Mouse (Mus musculus): ENCODE results near the gene Fads6. TPM values are rescaled to one million over a fixed set of nuclear protein-coding genes. Genes with fewer than 3 reads are reported as not detected.

The Fads6 gene
- polyA plus RNA-seq, 1 experiment from 2014 or later: 0.43 TPM

Small RNAs within 50 kb of the gene (microRNA-seq; reads per million reads assigned to microRNA genes)
- not detected for gene Gm25837

Other genes starting within 250 kb of the Fads6 start
- gene Cd300ld3, start 249.3 kb downstream of the Fads6 start, polyA plus RNA-seq (2015; fragmentation: Nextera tagmentation; extraction: Ambion mirVana): not detected in 2 replicates
- gene Cd300e, start 235.5 kb downstream of the Fads6 start, polyA plus RNA-seq (2015; fragmentation: Nextera tagmentation; extraction: Ambion mirVana): not detected in 2 replicates
- gene Rab37, start 206.2 kb downstream of the Fads6 start, polyA plus RNA-seq (2015; fragmentation: Nextera tagmentation; extraction: Ambion mirVana): 0.63 and 1.3 TPM in 2 replicates
- gene Cd300lf, start 163.7 kb downstream of the Fads6 start, polyA plus RNA-seq (2015; fragmentation: Nextera tagmentation; extraction: Ambion mirVana): 0.28 TPM in 1 of 2 replicates, not detected in the other
- 30.4 and 34.3 TPM in 2 replicates for gene Slc9a3r1, start 134.3 kb downstream of the Fads6 start, polyA plus RNA-seq (2015; fragmentation: Nextera tagmentation; extraction: Ambion mirVana)
- 10.3 and 10.7 TPM in 2 replicates for gene Tmem104, start 110.2 kb downstream of the Fads6 start, polyA plus RNA-seq (2015; fragmentation: Nextera tagmentation; extraction: Ambion mirVana)
- gene Nat9, start 109.8 kb downstream of the Fads6 start, polyA plus RNA-seq (2015; fragmentation: Nextera tagmentation; extraction: Ambion mirVana): 20.9 and 23.7 TPM in 2 replicates
- gene Grin2c, start 30.4 kb downstream of the Fads6 start, polyA plus RNA-seq (2015; fragmentation: Nextera tagmentation; extraction: Ambion mirVana): 0.06 and 0.12 TPM in 2 replicates
- 19.3 and 24.1 TPM in 2 replicates for gene Fdxr, start 20.6 kb downstream of the Fads6 start, polyA plus RNA-seq (2015; fragmentation: Nextera tagmentation; extraction: Ambion mirVana)
- gene Otop2, start 9.5 kb upstream of the Fads6 start, polyA plus RNA-seq (2015; fragmentation: Nextera tagmentation; extraction: Ambion mirVana): not detected in 2 replicates
- gene Ush1g, start 24.4 kb upstream of the Fads6 start, polyA plus RNA-seq (2015; fragmentation: Nextera tagmentation; extraction: Ambion mirVana): 0.05 TPM in 1 of 2 replicates, not detected in the other
- gene Otop3, start 37.1 kb upstream of the Fads6 start, polyA plus RNA-seq (2015; fragmentation: Nextera tagmentation; extraction: Ambion mirVana): 0.30 and 0.35 TPM in 2 replicates
- 47.4 and 48.0 TPM in 2 replicates for gene Hid1, start 70.1 kb upstream of the Fads6 start, polyA plus RNA-seq (2015; fragmentation: Nextera tagmentation; extraction: Ambion mirVana)
- 23.0 and 27.1 TPM in 2 replicates for gene Cdr2l, start 84.3 kb upstream of the Fads6 start, polyA plus RNA-seq (2015; fragmentation: Nextera tagmentation; extraction: Ambion mirVana)
- 226 and 244 TPM in 2 replicates for gene Mrpl58, start 106.1 kb upstream of the Fads6 start, polyA plus RNA-seq (2015; fragmentation: Nextera tagmentation; extraction: Ambion mirVana)
- 948 and 970 TPM in 2 replicates for gene Atp5h, start 122.3 kb upstream of the Fads6 start, polyA plus RNA-seq (2015; fragmentation: Nextera tagmentation; extraction: Ambion mirVana)
- 14.6 and 25.3 TPM in 2 replicates for gene Kctd2, start 122.5 kb upstream of the Fads6 start, polyA plus RNA-seq (2015; fragmentation: Nextera tagmentation; extraction: Ambion mirVana)
- not detected in 2 replicates for gene Trim80, start 142.9 kb upstream of the Fads6 start, polyA plus RNA-seq (2015; fragmentation: Nextera tagmentation; extraction: Ambion mirVana)
- 0.09 and 0.13 TPM in 2 replicates for gene Slc16a5, start 164.8 kb upstream of the Fads6 start, polyA plus RNA-seq (2015; fragmentation: Nextera tagmentation; extraction: Ambion mirVana)
- 17.4 and 17.8 TPM in 2 replicates for gene Armc7, start 178.0 kb upstream of the Fads6 start, polyA plus RNA-seq (2015; fragmentation: Nextera tagmentation; extraction: Ambion mirVana)
- gene Nt5c, start 194.2 kb upstream of the Fads6 start, polyA plus RNA-seq (2015; fragmentation: Nextera tagmentation; extraction: Ambion mirVana): 90.2 and 96.5 TPM in 2 replicates
- 1,462 and 1,532 TPM in 2 replicates for gene Jpt1, start 216.7 kb upstream of the Fads6 start, polyA plus RNA-seq (2015; fragmentation: Nextera tagmentation; extraction: Ambion mirVana)
- 1,358 and 1,460 TPM in 2 replicates for gene Sumo2, start 238.6 kb upstream of the Fads6 start, polyA plus RNA-seq (2015; fragmentation: Nextera tagmentation; extraction: Ambion mirVana)